Mouse (Mus musculus) stomach, postnatal 0 days (tissue): ENCODE measurements at regions not wholly inside any gene's neighbourhood (a gene's known extent, or its start where the extent isn't known, plus 50 kb on each side); places are given as distances from the start of the nearest gene placed in this dataset.

ENCODE experiments used
- ATAC-seq: fragments of 200-750 bp; cut with Nextera tagmentation; 2 replicates; pipeline ENCODE4 v1.8.0; 2017; ENCODE audit not compliant: low FRiP score, low TSS enrichment
- DNase-seq: peaks from one replicate; pipeline ENCODE4 v3.0.0-alpha.2; 2016; ENCODE audit warnings: low spot score
- H3K27ac ChIP-seq: fragments of 300-500 bp; sonication (generic); replicated peaks from 2 replicates; pipeline ENCODE4 v1.5.1; 2014; ENCODE audit warnings: mild to moderate bottlenecking, control low read depth
- H3K27me3 ChIP-seq: fragments of 300-500 bp; sonication (generic); 2 replicates; pipeline ENCODE4 v1.6.1; 2014; ENCODE audit warnings: low read length; ENCODE audit not compliant: control insufficient read depth, insufficient read depth
- H3K36me3 ChIP-seq: fragments of 300-500 bp; sonication (generic); 2 replicates; pipeline ENCODE4 v1.6.1; 2014; ENCODE audit warnings: low read length, mixed read lengths; ENCODE audit not compliant: control insufficient read depth, insufficient read depth
- H3K4me1 ChIP-seq: fragments of 300-500 bp; sonication (generic); replicated peaks from 2 replicates; pipeline ENCODE4 v1.6.1; 2014; ENCODE audit warnings: antibody characterized with exemption; ENCODE audit not compliant: control insufficient read depth, insufficient read depth
- H3K4me2 ChIP-seq: fragments of 300-500 bp; sonication (generic); replicated peaks from 2 replicates; pipeline ENCODE4 v1.6.1; 2014; ENCODE audit warnings: low read depth, mild to moderate bottlenecking, control low read depth, moderate library complexity
- H3K4me3 ChIP-seq: fragments of 300-500 bp; sonication (generic); 2 replicates; pipeline ENCODE4 v1.5.1; 2014; ENCODE audit warnings: low read depth, low read length, control low read depth
- H3K9ac ChIP-seq: fragments of 300-500 bp; sonication (generic); 2 replicates; pipeline ENCODE4 v1.6.1; 2014; ENCODE audit warnings: mild to moderate bottlenecking, low read length, control low read depth, mixed read lengths
- H3K9me3 ChIP-seq: fragments of 300-500 bp; sonication (generic); 2 replicates; pipeline ENCODE4 v1.6.1; 2016; ENCODE audit warnings: low read length; ENCODE audit not compliant: control insufficient read depth
- CTCF ChIP-seq: IDR thresholded peaks from 2 replicates; pipeline ENCODE4 v1.5.1; 2016; ENCODE audit warnings: antibody characterized with exemption, low read depth, mild to moderate bottlenecking, moderate library complexity
- EP300 ChIP-seq: optimal IDR thresholded peaks from 2 replicates; pipeline ENCODE3; 2016; ENCODE audit warnings: antibody characterized with exemption
- WGBS: fragments of 180-500 bp; shearing (Covaris S2); extraction: QIAGEN DNeasy Blood & Tissue Kit; methylation state at CpG from one replicate; pipeline ENCODE4 v1.1.7; 2014; 5-methylcytosine and 5-hydroxymethylcytosine counted together

DNA sequence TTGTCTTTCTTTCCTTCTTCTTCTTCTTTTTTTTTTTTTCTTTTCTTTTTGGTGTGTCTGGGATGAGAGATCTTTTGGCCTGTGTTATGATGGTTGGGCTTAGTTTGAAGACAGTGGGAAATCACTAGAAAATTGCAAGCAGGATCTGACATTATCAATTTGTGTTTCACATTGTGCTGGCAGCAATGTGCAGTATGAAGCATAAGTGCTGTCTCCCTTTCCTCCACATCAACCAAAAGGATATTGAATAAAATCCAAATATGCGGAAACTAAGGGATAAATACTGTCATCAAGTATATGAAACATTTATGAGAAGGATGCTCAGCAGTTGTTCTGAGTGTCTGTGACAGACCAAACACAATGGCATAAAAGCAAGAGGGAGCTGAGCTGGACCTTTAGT lies 1144.4 kb upstream of the Zeb2 start:
- H3K36me3 ChIP-seq: no peaks in the 10 kb centered on the region
- no peaks in the 10 kb centered on the region for H3K4me1 ChIP-seq
- WGBS: 77% methylated on average over 1 of the region's 1 CpGs
- no peaks in the 10 kb centered on the region for H3K27me3 ChIP-seq
- H3K27ac ChIP-seq: no peak overlapping the region
- ATAC-seq (no peak), DNase-seq (no peak)
- TF ChIP-seq EP300 (no peak), CTCF (no peak)
- no peaks in the 10 kb centered on the region for H3K9me3 ChIP-seq
- no peak overlapping the region for H3K4me3 ChIP-seq
- H3K9ac ChIP-seq: no peak overlapping the region
- H3K4me2 ChIP-seq: no peak overlapping the region

DNA sequence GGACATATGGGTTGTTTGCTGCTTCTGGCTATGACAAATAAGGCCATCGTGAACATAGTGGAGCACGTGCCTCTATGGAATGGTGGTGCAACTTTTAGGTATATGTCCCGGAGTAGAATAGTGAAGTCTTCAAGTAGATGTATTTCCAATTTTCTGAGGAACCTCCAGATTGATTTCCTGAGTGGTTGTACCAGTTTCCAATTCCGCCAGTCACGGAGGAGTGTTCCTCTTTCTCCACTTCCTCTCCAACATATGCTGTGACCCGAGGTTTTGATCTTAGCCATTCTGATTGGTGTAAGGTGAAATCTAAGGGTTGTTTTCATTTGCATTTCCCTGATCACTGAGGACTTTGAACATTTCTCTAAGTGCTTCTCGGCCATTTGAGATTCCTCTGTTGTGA lies 1134.4 kb upstream of the Zeb2 start:
- H3K4me2 ChIP-seq: no peak overlapping the region
- DNase-seq (no peak), ATAC-seq (no peak)
- no peaks in the 10 kb centered on the region for H3K4me1 ChIP-seq
- no peaks in the 10 kb centered on the region for H3K36me3 ChIP-seq
- no peak overlapping the region for H3K4me3 ChIP-seq
- TF ChIP-seq EP300 (no peak), CTCF (no peak)
- WGBS: 83% methylated on average over 7 of the region's 7 CpGs
- H3K9me3 ChIP-seq: no peaks in the 10 kb centered on the region
- no peak overlapping the region for H3K9ac ChIP-seq
- H3K27me3 ChIP-seq: no peaks in the 10 kb centered on the region
- no peak overlapping the region for H3K27ac ChIP-seq

DNA sequence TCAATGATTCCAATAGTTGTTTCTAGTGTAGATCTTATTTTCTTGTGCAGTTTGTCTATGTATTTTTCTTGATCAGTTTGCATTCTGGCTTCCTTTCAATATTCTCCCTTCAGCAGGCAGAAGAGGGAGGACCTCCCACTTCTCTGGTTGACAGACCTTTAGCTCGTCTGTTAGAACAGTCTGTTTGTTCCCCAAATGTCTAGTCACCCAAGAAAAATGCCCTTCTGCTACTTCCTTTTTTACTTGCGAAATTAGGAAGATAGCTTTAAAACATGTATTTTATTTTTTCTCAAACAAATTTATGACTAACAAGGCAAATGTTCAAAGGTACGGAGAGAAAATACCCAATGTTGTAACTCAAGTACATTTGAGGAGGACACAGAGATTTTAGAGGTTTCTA lies 1128.5 kb upstream of the Zeb2 start:
- no peak overlapping the region for H3K9ac ChIP-seq
- DNase-seq (no peak), ATAC-seq (no peak)
- no peak overlapping the region for H3K4me2 ChIP-seq
- H3K9me3 ChIP-seq: no peaks in the 10 kb centered on the region
- H3K4me3 ChIP-seq: no peak overlapping the region
- H3K27me3 ChIP-seq: no peaks in the 10 kb centered on the region
- 59% methylated on average over 3 of the region's 3 CpGs for WGBS
- no peaks in the 10 kb centered on the region for H3K36me3 ChIP-seq
- no peak overlapping the region for H3K27ac ChIP-seq
- H3K4me1 ChIP-seq: no peaks in the 10 kb centered on the region
- TF ChIP-seq EP300 (no peak), CTCF (no peak)

- 61% methylated on average over 3 of the region's 3 CpGs for WGBS
Observed at GRCm38 (mm10) chr2:46244697-46245096, 1127.5 kb upstream of the Zeb2 start.

DNA sequence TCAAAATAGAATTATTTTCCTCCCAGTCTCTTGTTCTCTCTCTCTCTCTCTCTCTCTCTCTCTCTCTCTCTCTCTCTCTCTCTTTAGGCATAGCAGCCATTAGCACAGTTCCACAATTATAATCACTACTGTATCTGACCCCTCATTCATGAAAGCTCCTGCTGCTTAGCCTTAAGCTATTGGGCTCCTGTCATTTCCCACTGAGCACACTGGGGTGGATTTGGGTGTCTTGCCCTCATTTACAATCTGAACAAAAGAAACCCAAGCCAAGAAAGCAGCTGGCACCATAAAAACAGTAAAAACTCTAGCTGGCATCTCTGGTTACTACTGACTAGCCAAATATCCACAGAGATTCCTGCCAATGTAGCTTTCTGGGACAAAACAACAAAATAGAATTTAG lies 1125.6 kb upstream of the Zeb2 start:
- H3K4me2 ChIP-seq: no peak overlapping the region
- H3K27ac ChIP-seq: no peak overlapping the region
- no peak for DNase-seq
- H3K4me1 ChIP-seq: no peaks in the 10 kb centered on the region
- no peaks in the 10 kb centered on the region for H3K27me3 ChIP-seq
- H3K4me3 ChIP-seq: no peak overlapping the region
- no peaks in the 10 kb centered on the region for H3K9me3 ChIP-seq
- H3K9ac ChIP-seq: no peak overlapping the region
- H3K36me3 ChIP-seq: no peaks in the 10 kb centered on the region
- no peak for TF ChIP-seq EP300
- TF ChIP-seq CTCF: no peak
- no peak for ATAC-seq

More at GRCm38 (mm10) chr2:46244697-46245096, 1127.5 kb upstream of the Zeb2 start:
- Histone ChIP-seq H3K27me3 (no peaks in the 10 kb centered on the region), H3K9ac (no peak overlapping the region), H3K36me3 (no peaks in the 10 kb centered on the region), H3K9me3 (no peaks in the 10 kb centered on the region), H3K4me1 (no peaks in the 10 kb centered on the region), H3K27ac (no peak overlapping the region), H3K4me3 (no peak overlapping the region), H3K4me2 (no peak overlapping the region)
- ATAC-seq (no peak), DNase-seq (no peak)
- TF ChIP-seq EP300 (no peak), CTCF (no peak)

DNA sequence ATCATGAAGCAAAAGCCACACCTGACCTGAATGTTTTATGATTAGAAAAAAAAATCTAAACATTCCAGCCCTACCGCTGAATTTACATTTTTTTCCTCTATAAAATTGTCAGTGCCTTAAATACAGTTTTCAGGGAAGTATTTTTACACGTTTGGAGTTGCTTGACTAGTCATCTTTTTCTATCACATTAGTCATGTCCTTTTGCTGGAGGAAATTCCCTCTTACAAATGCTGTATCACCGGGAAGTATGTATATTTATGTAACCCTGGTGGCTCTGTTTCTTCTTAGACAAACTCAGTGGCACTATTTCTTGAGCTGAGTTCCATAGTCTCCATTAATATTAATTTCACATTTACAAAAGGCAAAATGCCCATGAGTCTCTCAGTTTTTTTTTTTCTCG lies 1122.7 kb upstream of the Zeb2 start:
- Histone ChIP-seq H3K9ac (no peak overlapping the region), H3K4me3 (no peak overlapping the region), H3K4me2 (no peak overlapping the region), H3K9me3 (no peaks in the 10 kb centered on the region), H3K36me3 (no peaks in the 10 kb centered on the region), H3K27me3 (no peaks in the 10 kb centered on the region), H3K27ac (no peak overlapping the region), H3K4me1 (no peaks in the 10 kb centered on the region)
- no peak for DNase-seq
- WGBS: 47% methylated on average over 4 of the region's 4 CpGs
- TF ChIP-seq EP300 (no peak), CTCF (no peak)
- ATAC-seq: no peak
